Mouse (Mus musculus) kidney, postnatal 10 days (tissue): ENCODE results near the gene Hexim2.
A peak's percentile ranks its signal among the peaks of the same experiment; 100 is the strongest.

Source experiments
- DNase-seq: peaks from one replicate; pipeline ENCODE4 v3.0.0; 2021; ENCODE audit warnings: mixed read lengths

The Hexim2 gene

DNA sequence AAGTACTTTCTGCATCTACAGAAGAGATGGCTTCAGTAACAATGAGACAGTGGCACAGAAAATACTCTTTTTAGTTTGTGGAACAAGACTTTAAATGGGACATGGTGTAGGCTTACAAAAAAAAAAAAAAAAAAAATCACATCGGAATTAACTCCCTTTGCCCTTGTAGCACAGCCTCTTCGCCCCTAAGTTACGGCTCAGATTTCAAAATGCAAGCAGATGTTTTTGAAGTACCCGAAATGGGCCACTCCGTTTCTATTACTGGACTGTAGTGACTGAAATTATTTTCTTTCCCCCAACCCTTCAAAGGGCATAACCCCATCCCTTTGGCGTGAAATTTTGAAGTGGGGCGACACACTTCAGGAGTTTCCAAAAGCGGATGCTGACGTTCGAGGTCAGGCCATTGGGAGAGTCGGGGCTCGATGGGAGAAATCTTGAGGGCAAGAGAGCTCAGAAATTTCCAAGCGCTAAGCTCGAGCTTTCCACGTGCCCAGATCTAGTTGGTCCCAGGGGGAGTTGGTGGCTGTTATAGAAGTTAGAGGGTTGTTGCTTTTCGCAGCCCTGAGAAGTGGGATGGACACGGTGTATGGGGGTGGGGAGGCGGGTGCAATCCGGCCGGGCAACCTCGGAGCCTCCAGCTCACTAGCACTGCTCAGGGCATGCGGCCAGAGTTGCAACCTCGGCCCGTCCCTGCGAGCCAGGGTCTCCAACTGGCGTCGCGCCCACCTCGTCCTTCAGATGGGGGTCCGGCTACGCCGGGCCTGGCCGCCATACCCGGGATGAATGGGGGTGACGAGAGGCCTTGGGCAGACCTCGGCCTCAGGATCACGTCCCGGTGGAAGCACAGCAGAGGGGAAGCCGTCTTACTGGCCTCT lies at the start of gene Hexim2:
TSS of gene Hexim2 (plus strand) at position 729 of the 875 bp plus-strand sequence.
- DNase-seq, result peak; percentile 77

GRCm38 (mm10) chr11:103093306-103093705 lies 38.9 kb upstream of the Hexim2 start:
- no peak for DNase-seq

- DNase-seq, result peak; percentile 26
These were observed 38.1 kb upstream of the Hexim2 start for GRCm38 (mm10) chr11:103093862-103094833.

- no peak for DNase-seq
These were observed 37.0 kb upstream of the Hexim2 start for GRCm38 (mm10) chr11:103095107-103095670.

- no peak for DNase-seq
These were observed 36.4 kb upstream of the Hexim2 start for GRCm38 (mm10) chr11:103095801-103096200.

DNA sequence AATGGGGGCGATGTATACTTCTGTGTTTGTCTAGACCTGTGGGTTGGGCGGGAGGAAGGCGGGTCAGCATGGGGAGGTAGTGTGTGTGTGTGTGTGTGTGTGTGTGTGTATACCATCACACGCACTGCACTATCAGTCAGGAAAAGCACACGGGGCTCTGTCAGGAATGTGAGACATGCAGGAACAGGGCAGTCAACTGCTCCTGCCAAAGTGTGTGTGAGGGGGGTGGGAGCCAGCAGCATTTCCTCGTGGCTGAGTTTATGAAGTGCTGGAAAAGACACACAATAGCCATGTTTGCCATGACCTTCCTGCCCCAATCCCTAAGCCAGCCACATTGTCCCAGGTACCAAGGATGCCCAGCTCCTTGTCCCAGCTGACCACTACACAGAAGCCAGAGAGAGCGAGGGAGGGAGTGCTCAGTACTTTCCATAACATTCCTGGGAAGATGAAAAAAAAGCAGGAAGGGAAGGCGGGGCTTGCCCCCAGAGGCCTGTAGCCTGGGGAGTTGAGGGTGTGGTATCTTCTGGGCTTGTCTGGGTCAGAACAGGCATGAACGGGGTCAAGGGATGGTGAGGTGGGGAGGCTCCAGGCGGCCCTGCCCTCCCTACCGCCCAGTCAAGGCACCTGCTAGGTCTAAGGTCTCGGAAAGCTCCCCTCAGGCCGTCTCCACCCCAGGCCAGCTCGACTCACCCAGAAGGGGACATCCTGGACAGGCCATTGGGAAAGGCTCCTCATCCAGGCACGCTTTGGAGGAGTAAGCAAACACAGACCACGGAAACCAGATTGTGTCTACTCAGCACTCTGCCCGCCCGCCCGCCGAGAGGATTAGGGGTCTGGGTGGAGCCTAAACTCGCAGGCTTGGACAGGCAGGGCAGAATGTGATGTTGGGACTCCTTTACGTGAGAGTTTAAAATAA lies 35.0 kb upstream of the Hexim2 start:
- DNase-seq, result peak; percentile 46

DNA sequence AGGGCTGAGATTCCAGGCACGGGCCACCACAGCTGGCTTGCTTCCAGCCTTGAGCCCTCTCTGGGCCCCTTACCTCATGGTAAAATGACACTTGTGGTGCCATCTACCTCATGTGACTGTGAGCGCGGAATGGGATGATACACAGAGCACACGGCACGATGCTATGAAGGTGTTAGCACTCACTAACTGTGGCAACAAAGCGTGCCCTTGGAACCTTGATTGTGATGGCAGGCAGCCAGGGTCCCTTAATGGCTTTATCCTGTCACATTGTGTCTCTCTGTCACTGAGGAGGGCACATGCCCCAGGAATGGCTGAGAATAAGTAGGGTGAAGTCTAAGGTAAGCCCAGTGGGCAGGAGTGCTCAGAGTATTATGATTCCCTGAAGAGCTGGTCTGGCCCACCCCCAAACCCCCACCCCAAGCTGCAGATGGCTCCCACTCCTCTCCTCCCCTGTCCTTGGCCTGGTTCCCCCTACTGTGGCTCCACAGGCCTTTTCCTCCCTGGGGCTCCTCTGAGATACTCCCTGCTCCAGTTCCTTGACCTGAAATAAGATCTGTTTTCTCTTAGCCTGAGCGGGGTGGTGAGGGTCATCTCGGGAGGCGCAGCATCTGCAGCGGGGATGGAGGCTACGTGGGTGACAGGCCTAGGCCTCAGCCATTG lies 33.6 kb upstream of the Hexim2 start:
- DNase-seq, result peak; percentile 44

GRCm38 (mm10) chr11:103099352-103099940 lies 32.8 kb upstream of the Hexim2 start:
- DNase-seq, result no peak

GRCm38 (mm10) chr11:103100361-103100760 lies 31.9 kb upstream of the Hexim2 start:
- peak; percentile 19 for DNase-seq

- peak; percentile 92 for DNase-seq
These were observed 30.8 kb upstream of the Hexim2 start, which contains the start of the genes Plcd3 and Acbd4 for GRCm38 (mm10) chr11:103101481-103101865. Gene Plcd3 (minus strand): TSS chr11:103101658. Gene Acbd4 (plus strand): TSS chr11:103101682.

DNA sequence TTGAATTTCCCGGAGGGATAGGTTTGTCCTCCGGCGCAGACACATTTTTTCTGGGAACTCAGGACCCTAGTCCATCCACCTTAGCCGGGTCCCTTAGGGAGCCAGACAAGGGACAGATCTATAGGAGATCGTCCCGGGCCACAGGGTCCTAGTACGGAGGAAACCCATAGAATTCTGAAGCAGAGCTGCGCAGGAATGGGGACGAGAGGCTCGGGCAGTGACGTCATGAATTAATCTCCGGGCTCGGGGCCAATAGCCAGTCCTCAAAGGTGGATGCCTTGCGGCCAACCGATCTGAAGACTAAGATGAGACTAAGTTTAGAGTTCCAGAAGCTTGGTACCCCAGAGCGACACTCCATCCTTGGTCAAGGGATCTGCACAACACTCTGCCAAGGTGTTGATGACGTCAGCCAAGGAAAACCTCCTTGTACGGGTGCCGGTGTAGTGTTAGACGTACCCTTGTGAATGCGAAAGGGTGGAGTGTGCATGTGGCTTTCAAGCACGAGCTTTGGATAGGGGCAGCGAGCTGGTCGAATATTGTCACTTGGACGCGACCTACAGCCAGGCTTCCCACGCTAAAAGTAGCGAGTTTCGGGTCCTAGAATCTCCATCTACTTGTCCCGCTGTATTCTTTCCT lies 30.2 kb upstream of the Hexim2 start:
- DNase-seq, result peak; percentile 82

- peak; percentile 97 for DNase-seq
These were observed 29.4 kb upstream of the Hexim2 start for GRCm38 (mm10) chr11:103102725-103103349.

GRCm38 (mm10) chr11:103103621-103104020 lies 28.6 kb upstream of the Hexim2 start:
- peak; percentile 32 for DNase-seq

GRCm38 (mm10) chr11:103104469-103104868 lies 27.8 kb upstream of the Hexim2 start:
- peak; percentile 12 for DNase-seq

- DNase-seq, result peak; percentile 75
These were observed 27.0 kb upstream of the Hexim2 start for GRCm38 (mm10) chr11:103105180-103105725.

DNA sequence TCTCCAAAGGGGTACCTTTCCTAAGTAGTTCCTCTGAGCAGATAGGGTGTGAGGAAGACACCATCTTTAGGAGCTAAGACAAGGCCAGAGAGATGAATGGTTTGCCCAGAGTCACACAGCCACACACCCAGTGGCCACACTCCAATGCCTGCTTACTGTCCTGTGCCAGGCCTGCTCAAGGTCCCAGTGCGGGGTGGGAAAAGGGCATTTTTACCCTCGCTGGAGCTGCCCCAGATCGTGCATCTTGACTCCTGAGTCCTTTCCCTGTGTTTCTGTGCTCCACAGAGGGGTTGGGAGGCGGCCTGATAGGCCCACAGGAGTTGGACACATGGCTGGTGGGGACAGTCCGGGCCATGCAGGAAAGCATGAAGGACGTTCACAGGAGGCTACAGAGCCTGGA lies 26.4 kb upstream of the Hexim2 start:
- DNase-seq, result peak; percentile 12

- DNase-seq, result peak; percentile 9
These were observed 25.8 kb upstream of the Hexim2 start for GRCm38 (mm10) chr11:103106386-103106785.

DNA sequence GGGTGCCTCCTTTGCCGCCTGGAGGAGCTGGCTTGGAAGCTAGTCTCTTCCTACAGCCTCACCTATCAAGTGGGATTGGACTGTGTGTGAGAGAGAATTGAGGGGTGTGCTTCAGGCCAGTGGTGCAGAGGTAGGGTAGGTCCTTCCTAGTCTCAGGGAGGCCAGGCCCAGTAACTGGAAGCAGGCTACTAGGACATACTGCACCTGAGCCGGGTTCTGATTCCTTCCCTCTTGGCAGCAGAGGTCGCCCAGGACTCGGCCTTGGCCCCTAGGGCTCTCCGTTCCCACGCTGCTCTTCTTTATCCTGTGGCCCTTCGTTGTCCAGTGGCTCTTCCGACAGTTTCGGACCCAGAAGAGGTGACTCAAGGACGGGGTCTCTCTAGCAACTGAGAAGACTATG lies 20.9 kb upstream of the Hexim2 start:
- peak; percentile 37 for DNase-seq

GRCm38 (mm10) chr11:103111881-103112551 lies 20.2 kb upstream of the Hexim2 start:
- peak; percentile 87 for DNase-seq
